Comparison of ENCODE assay signal across 8 mouse cellular contexts in the genomic region with DNA sequence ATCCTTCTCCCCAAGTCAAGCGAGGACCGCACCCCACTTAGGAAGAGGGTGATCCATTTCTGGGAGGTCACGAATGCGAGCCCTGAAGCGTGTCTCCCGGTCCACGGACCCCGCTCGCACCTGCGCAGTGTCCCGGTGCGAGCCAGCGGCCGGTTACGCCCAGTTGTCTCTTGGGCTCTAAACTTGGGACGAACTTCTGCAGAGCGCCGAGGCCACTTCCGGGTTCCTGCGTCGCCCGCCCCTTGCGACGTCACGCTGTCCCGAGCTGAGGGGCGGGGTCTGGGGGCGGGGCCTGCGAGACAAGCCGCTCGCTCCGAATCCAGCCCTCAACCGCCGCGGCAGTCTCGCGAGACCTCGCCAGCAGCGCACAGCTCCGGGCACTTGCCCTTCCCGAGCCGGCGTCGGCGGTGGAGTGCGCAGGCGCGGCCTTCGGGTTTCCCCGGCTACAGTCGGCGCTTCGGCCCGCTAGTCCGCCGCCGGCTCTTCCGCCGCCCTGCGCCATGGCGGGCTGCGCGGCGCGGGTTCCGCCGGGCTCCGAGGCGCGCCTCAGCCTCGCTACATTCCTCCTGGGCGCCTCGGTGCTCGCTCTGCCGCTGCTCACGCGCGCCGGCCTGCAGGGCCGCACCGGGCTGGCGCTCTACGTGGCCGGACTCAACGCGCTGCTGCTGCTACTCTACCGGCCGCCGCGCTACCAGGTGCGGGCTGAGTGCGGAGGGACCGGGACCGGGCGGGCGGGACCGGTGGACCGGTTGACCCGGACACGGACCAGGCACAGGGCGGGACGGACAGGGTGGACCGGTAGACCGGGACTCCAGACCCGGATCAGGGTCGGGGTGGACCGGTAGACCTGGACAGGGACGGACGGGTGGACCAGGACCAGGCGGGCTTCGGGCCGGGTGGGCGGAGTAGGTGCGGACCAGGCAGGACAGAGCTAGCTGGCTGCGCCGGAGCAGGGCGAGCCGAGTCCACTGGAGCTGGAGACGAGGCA. TPM values are rescaled to one million over a fixed set of nuclear protein-coding genes. Genes with fewer than 3 reads are reported as not detected.
DNase-seq lines count a peak whose midpoint lies in the region; ATAC-seq lines count a peak whose summit lies in the region.

Gene Icmt (plus strand): TSS at position 354 of the 988 bp plus-strand sequence.

- H3K4me1 ChIP-seq in intestine, embryonic 14.5 days (replicated peaks; ENCODE audit: control insufficient read depth, insufficient read depth, low read length): peaks cover 15% of the 10 kb centered on the region

- H3K9me3 ChIP-seq in intestine, embryonic 14.5 days (ENCODE audit: control insufficient read depth, low read length): no peaks in the 10 kb centered on the region

- peak; percentile 96 for ATAC-seq in intestine, embryonic 14.5 days (replicated peaks; ENCODE audit: low FRiP score, low TSS enrichment, low read depth)

- WGBS in intestine, embryonic 14.5 days: under 1% methylated on average over 103 of the region's 119 CpGs

- H3K27ac ChIP-seq in intestine, embryonic 14.5 days (ENCODE audit: low read depth): peak within 1 kb of the TSS; percentile 59

- peak within 1 kb of the TSS; percentile 65 for H3K4me2 ChIP-seq in intestine, embryonic 14.5 days (ENCODE audit: low read length)

- peak within 1 kb of the TSS; percentile 95 for H3K4me3 ChIP-seq in intestine, embryonic 14.5 days (ENCODE audit: low read depth, low read length)

- H3K9ac ChIP-seq in intestine, embryonic 14.5 days (ENCODE audit: low read length): peak within 1 kb of the TSS; percentile 89

- intact Hi-C loops in left cerebral cortex, postnatal 14 days (cut with DNase I): loop anchor here (10.0 kb wide), 1 partner anchor 1658 kb away; the partner anchor contains the start of gene A430005L14Rik

- peaks cover 9% of the 10 kb centered on the region for H3K27me3 ChIP-seq in intestine, embryonic 14.5 days (replicated peaks; ENCODE audit: control insufficient read depth, insufficient read depth, low read length)

- H3K36me3 ChIP-seq in intestine, embryonic 14.5 days (ENCODE audit: control insufficient read depth, insufficient read depth, low read length): peaks cover 17% of the 10 kb centered on the region

- DNase-seq in adrenal gland, adult 18-20 months (ENCODE audit: low spot score in 2 of 2): peak; percentile 100
- DNase-seq in embryo, embryonic 11 days: peak; percentile 100
- peak; percentile 99 for DNase-seq in gastrocnemius, postnatal 25 days
- peak; percentile 98 for DNase-seq in intestine, embryonic 14.5 days (ENCODE audit: low spot score)
- DNase-seq in left cerebral cortex, postnatal 14 days (ENCODE audit: low spot score in 2 of 2): peak; percentile 99
- DNase-seq in mesoderm, embryonic 11.5 days (ENCODE audit: low read depth, low spot score): peak; percentile 99
- peak; percentile 97 to 98 for DNase-seq in right cerebral cortex, postnatal 36 days (ENCODE audit: low spot score in 2 of 2)
- DNase-seq in yolk sac, embryonic 10.5 days (ENCODE audit: low spot score): peak; percentile 99

RNA-seq across cellular contexts. Expression of gene Icmt, which starts in this region (rescaled TPM):
- 10 to 100 TPM; 52.1 to 55.6 TPM for total RNA-seq in adrenal gland, adult 18-20 months (2021)
- total RNA-seq in gastrocnemius, postnatal 25 days (2021): 10 to 100 TPM; 16.5 to 16.8 TPM
- 22.0 and 25.8 TPM in 2 replicates for polyA plus RNA-seq in intestine, embryonic 14.5 days (2014; fragmentation: Nextera tagmentation; extraction: Ambion mirVana)
- total RNA-seq in left cerebral cortex, postnatal 14 days (2021): 10 to 100 TPM; 43.1 to 45.0 TPM

Comparison
In these comparisons a context has a peak if more than half of its experiments do, and no peak if none do; other contexts are left out.
1. Peak in every context shown above with its lines: DNase-seq, ATAC-seq, H3K4me3 ChIP-seq and H3K27ac ChIP-seq.